Mouse (Mus musculus): ENCODE measurements around the gene Gm20388. TPM values are rescaled to one million over a fixed set of nuclear protein-coding genes. Genes with fewer than 3 reads are reported as not detected.
A peak's percentile ranks its signal among the peaks of the same experiment; 100 is the strongest.

Gene Gm20388
- polyA plus RNA-seq, 1 experiment = 18.7 TPM

GRCm38 (mm10) chr8:120244553-120244952 lies 333.9 kb downstream of the Gm20388 start:
- H3K27ac ChIP-seq (ENCODE audit: insufficient read depth, low read length) = no peak overlapping the region
- no peaks in the 10 kb centered on the region for H3K27me3 ChIP-seq (ENCODE audit: control insufficient read depth, insufficient read depth, low read length)
- H3K4me3 ChIP-seq (replicated peaks; ENCODE audit: insufficient read depth, low read depth, low read length) = no peak overlapping the region
- H3K4me1 ChIP-seq (ENCODE audit: control insufficient read depth, insufficient read depth, low read length) = no peaks in the 10 kb centered on the region; the same call in 1 of the 2 replicates
- 94% methylated on average over 10 of the region's 10 CpGs for WGBS
- DNase-seq = no peak
- TF ChIP-seq POLR2A (IDR thresholded peaks at IDR 0.05; ENCODE audit: borderline replicate concordance, insufficient read depth, low read length) (no peak), CTCF (IDR thresholded peaks at IDR 0.05; ENCODE audit: borderline replicate concordance, insufficient read depth, low read depth, low read length) (no peak)

GRCm38 (mm10) chr8:120247618-120248017 lies 337.0 kb downstream of the Gm20388 start:
- no peak for DNase-seq
- peak; percentile 35; the same call in 1 of the 2 replicates for TF ChIP-seq CTCF (IDR thresholded peaks at IDR 0.05; ENCODE audit: borderline replicate concordance, insufficient read depth, low read depth, low read length)
- TF ChIP-seq POLR2A (IDR thresholded peaks at IDR 0.05; ENCODE audit: borderline replicate concordance, insufficient read depth, low read length) = no peak
- H3K27me3 ChIP-seq (ENCODE audit: control insufficient read depth, insufficient read depth, low read length) = no peaks in the 10 kb centered on the region
- no peak overlapping the region for H3K4me3 ChIP-seq (replicated peaks; ENCODE audit: insufficient read depth, low read depth, low read length)
- H3K27ac ChIP-seq (ENCODE audit: insufficient read depth, low read length) = no peak overlapping the region
- peaks cover 3% of the 10 kb centered on the region; the same call in 1 of the 2 replicates for H3K4me1 ChIP-seq (ENCODE audit: control insufficient read depth, insufficient read depth, low read length)
- 75% methylated on average over 5 of the region's 5 CpGs for WGBS

- H3K4me1 ChIP-seq (ENCODE audit: control insufficient read depth, insufficient read depth, low read length) = peaks cover 3% of the 10 kb centered on the region; the same call in 1 of the 2 replicates
- H3K4me3 ChIP-seq (replicated peaks; ENCODE audit: insufficient read depth, low read depth, low read length) = no peak overlapping the region
- TF ChIP-seq POLR2A (IDR thresholded peaks at IDR 0.05; ENCODE audit: borderline replicate concordance, insufficient read depth, low read length) (no peak), CTCF (IDR thresholded peaks at IDR 0.05; ENCODE audit: borderline replicate concordance, insufficient read depth, low read depth, low read length) (no peak)
- H3K27me3 ChIP-seq (ENCODE audit: control insufficient read depth, insufficient read depth, low read length) = no peaks in the 10 kb centered on the region
- no peak overlapping the region for H3K27ac ChIP-seq (ENCODE audit: insufficient read depth, low read length)
- 41% methylated on average over 7 of the region's 7 CpGs for WGBS
- DNase-seq = no peak
These were observed 337.4 kb downstream of the Gm20388 start for GRCm38 (mm10) chr8:120248031-120248430.

DNA sequence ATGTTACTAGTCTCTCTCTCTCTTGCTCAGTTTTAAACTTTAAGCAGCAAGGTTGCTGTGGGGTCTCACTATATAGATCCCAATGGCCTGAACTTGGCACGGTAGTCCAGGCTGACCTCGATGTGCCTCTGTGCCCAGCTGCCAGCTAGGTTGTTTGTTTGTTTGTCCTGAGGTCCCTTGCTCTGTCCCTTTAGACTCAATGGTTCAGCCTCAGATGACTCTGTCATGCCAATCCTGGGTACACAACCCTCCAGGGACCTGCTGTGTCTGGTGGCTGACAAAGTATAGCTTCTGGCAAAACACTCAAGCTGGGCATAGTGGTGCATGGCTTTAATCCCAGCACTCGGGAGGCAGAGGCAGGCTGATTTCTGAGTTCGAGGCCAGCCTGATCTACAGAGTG lies 337.8 kb downstream of the Gm20388 start:
- Histone ChIP-seq H3K27me3 (ENCODE audit: control insufficient read depth, insufficient read depth, low read length) (no peaks in the 10 kb centered on the region), H3K4me3 (replicated peaks; ENCODE audit: insufficient read depth, low read depth, low read length) (no peak overlapping the region), H3K27ac (ENCODE audit: insufficient read depth, low read length) (no peak overlapping the region), H3K4me1 (ENCODE audit: control insufficient read depth, insufficient read depth, low read length) (peaks cover 3% of the 10 kb centered on the region; the same call in 1 of the 2 replicates)
- no peak for DNase-seq
- 54% methylated on average over 4 of the region's 4 CpGs for WGBS
- no peak for TF ChIP-seq CTCF (IDR thresholded peaks at IDR 0.05; ENCODE audit: borderline replicate concordance, insufficient read depth, low read depth, low read length)
- TF ChIP-seq POLR2A (IDR thresholded peaks at IDR 0.05; ENCODE audit: borderline replicate concordance, insufficient read depth, low read length) = no peak

DNA sequence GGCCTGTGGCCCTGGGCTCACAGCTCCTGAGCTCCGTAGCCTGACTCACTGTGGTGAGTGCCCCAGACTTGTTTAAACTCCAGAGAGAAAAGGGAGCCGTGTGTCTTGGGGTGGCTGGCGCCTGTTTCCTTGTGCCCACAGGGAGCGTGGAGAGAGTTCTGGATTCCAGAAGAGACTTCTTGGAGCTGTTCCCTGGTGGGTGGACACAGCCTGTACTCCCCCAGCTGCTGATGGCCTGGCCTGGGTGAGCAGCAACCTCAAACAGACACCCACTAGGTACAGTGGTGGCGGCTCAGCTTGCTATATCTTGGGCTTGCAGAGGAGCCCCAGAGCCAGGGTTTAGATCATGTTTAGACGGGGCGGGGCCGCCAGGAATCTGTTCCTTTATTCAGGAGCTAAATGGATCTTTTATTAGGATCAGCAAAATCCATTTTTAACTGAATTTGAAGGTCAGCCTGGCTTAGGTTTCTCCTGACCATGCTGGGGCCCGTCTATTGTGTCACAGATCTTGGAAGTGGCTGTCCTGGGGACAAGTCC lies 339.2 kb downstream of the Gm20388 start:
- H3K4me3 ChIP-seq (replicated peaks; ENCODE audit: insufficient read depth, low read depth, low read length) = no peak overlapping the region
- H3K4me1 ChIP-seq (ENCODE audit: control insufficient read depth, insufficient read depth, low read length) = peaks cover 3% of the 10 kb centered on the region; the same call in 1 of the 2 replicates
- no peak for TF ChIP-seq POLR2A (IDR thresholded peaks at IDR 0.05; ENCODE audit: borderline replicate concordance, insufficient read depth, low read length)
- 89% methylated on average over 9 of the region's 9 CpGs for WGBS
- H3K27ac ChIP-seq (ENCODE audit: insufficient read depth, low read length) = no peak overlapping the region
- DNase-seq = no peak
- H3K27me3 ChIP-seq (ENCODE audit: control insufficient read depth, insufficient read depth, low read length) = no peaks in the 10 kb centered on the region

DNA sequence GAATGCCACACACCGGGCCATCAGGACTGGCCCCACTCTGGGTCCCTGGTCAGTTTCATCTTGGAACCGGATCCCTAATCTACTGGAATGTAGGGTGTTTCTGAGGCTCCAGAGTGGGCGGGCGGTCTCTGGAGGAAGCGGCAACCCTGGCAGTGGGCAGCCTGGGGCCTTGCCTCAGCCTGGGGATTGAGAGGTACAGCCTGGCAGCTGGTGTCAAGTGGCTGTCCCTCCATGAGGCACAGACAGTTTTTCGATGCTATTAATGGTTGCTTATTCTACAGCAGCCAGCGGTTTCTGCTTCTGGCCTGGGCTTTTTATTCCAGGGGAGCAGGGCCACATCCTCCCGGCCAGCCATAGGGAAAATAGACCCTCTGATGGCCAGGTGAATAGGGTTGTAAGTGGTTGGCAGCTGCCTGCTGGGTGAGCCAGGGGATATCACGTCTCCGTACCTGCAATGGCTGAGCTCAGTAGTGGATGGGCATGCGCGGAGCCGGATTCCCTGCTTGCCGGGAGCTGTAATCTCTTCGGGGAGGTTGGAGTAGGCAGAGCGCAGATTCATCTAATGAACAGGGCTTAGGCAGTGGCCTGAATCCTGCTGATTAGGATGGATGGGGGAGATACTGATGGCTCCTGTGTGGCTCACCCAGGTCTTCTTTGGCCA lies 340.2 kb downstream of the Gm20388 start:
- H3K4me3 ChIP-seq (replicated peaks; ENCODE audit: insufficient read depth, low read depth, low read length) = no peak overlapping the region
- H3K4me1 ChIP-seq (ENCODE audit: control insufficient read depth, insufficient read depth, low read length) = peaks cover 3% of the 10 kb centered on the region; the same call in 1 of the 2 replicates
- WGBS = 88% methylated on average over 16 of the region's 16 CpGs
- no peak for DNase-seq
- no peak for TF ChIP-seq POLR2A (IDR thresholded peaks at IDR 0.05; ENCODE audit: borderline replicate concordance, insufficient read depth, low read length)
- no peak for TF ChIP-seq CTCF (IDR thresholded peaks at IDR 0.05; ENCODE audit: borderline replicate concordance, insufficient read depth, low read depth, low read length)
- no peak overlapping the region for H3K27ac ChIP-seq (ENCODE audit: insufficient read depth, low read length)
- no peaks in the 10 kb centered on the region for H3K27me3 ChIP-seq (ENCODE audit: control insufficient read depth, insufficient read depth, low read length)

- peaks cover 3% of the 10 kb centered on the region; the same call in 1 of the 2 replicates for H3K4me1 ChIP-seq (ENCODE audit: control insufficient read depth, insufficient read depth, low read length)
- no peak overlapping the region for H3K27ac ChIP-seq (ENCODE audit: insufficient read depth, low read length)
- H3K4me3 ChIP-seq (replicated peaks; ENCODE audit: insufficient read depth, low read depth, low read length) = no peak overlapping the region
- TF ChIP-seq CTCF (IDR thresholded peaks at IDR 0.05; ENCODE audit: borderline replicate concordance, insufficient read depth, low read depth, low read length) (no peak), POLR2A (IDR thresholded peaks at IDR 0.05; ENCODE audit: borderline replicate concordance, insufficient read depth, low read length) (no peak)
- WGBS = 56% methylated on average over 9 of the region's 9 CpGs
- no peaks in the 10 kb centered on the region for H3K27me3 ChIP-seq (ENCODE audit: control insufficient read depth, insufficient read depth, low read length)
- no peak for DNase-seq
These were observed 340.9 kb downstream of the Gm20388 start for GRCm38 (mm10) chr8:120251411-120252035.

DNA sequence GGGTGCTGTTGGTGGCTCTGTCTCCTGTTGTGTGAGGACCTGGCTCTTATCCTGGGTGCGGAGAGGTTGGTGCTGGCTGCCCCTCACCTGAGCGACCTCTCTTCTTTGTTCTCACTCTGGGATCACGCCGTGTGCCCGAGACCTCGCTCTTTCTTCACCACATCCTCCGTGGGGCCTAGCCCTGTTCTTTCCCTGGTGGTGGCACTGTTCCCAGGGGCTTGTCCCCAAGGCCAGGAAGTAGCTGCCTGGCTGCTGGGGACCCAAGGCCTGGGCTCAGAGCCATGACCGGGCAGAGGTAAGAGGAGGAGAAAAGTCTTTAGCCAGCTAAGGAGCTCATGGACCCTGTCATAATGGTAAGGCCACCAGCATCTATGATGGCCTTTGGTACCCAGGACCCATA lies 343.0 kb downstream of the Gm20388 start:
- WGBS = 80% methylated on average over 8 of the region's 8 CpGs
- DNase-seq = no peak
- H3K27me3 ChIP-seq (ENCODE audit: control insufficient read depth, insufficient read depth, low read length) = no peaks in the 10 kb centered on the region
- no peak for TF ChIP-seq CTCF (IDR thresholded peaks at IDR 0.05; ENCODE audit: borderline replicate concordance, insufficient read depth, low read depth, low read length)
- TF ChIP-seq POLR2A (IDR thresholded peaks at IDR 0.05; ENCODE audit: borderline replicate concordance, insufficient read depth, low read length) = no peak
- 0 out of 2 replicates have a peak, but pooled peaks cover 3% of the 10 kb centered on the region for H3K4me1 ChIP-seq (ENCODE audit: control insufficient read depth, insufficient read depth, low read length)
- no peak overlapping the region for H3K27ac ChIP-seq (ENCODE audit: insufficient read depth, low read length)
- H3K4me3 ChIP-seq (replicated peaks; ENCODE audit: insufficient read depth, low read depth, low read length) = no peak overlapping the region
